Mouse (Mus musculus): Measurements from ENCODE around the gene Supt3.

- no peak for TF ChIP-seq CTCF (IDR thresholded peaks at IDR 0.05; ENCODE audit: control insufficient read depth, insufficient read depth, low read length)
- TF ChIP-seq POLR2A (IDR thresholded peaks at IDR 0.05; ENCODE audit: borderline replicate concordance, control insufficient read depth, low read depth, low read length): no peak
Observed at GRCm38 (mm10) chr17:45047236-45047635, 270.3 kb downstream of the Supt3 start.
